Mouse (Mus musculus) lung, embryonic 16.5 days (tissue): ENCODE results near the gene Scgn. TPM values are rescaled to one million over a fixed set of nuclear protein-coding genes. Genes with fewer than 3 reads are reported as not detected.
A peak's percentile ranks its signal among the peaks of the same experiment; 100 is the strongest.

Experiments used
- ATAC-seq: fragments of 200-750 bp; cut with Nextera tagmentation; 2 replicates; pipeline ENCODE4 v1.8.0; 2017; ENCODE audit warnings: low read depth, mild to moderate bottlenecking, moderate library complexity
- H3K27ac ChIP-seq: fragments of 300-500 bp; sonication (generic); 2 replicates; pipeline ENCODE4 v1.5.1; 2014; ENCODE audit warnings: mild to moderate bottlenecking, control low read depth, low read length
- H3K27me3 ChIP-seq: fragments of 300-500 bp; sonication (generic); 2 replicates; pipeline ENCODE4 v1.6.1; 2014; ENCODE audit warnings: low read depth, low read length, mixed read lengths; ENCODE audit not compliant: control insufficient read depth, insufficient read depth
- H3K36me3 ChIP-seq: fragments of 300-500 bp; sonication (generic); 2 replicates; pipeline ENCODE4 v1.6.1; 2014; ENCODE audit warnings: low read length; ENCODE audit not compliant: control insufficient read depth, insufficient read depth
- H3K4me1 ChIP-seq: fragments of 300-500 bp; sonication (generic); replicated peaks from 2 replicates; pipeline ENCODE4 v1.6.1; 2014; ENCODE audit warnings: low read length, mixed read lengths; ENCODE audit not compliant: control insufficient read depth, insufficient read depth
- H3K4me2 ChIP-seq: fragments of 300-500 bp; sonication (generic); 2 replicates; pipeline ENCODE4 v1.6.1; 2014; ENCODE audit warnings: low read depth, low read length, control low read depth
- H3K4me3 ChIP-seq: fragments of 300-500 bp; sonication (generic); 2 replicates; pipeline ENCODE4 v1.5.1; 2014; ENCODE audit warnings: mild to moderate bottlenecking, low read length, control low read depth
- H3K9ac ChIP-seq: fragments of 300-500 bp; sonication (generic); 2 replicates; pipeline ENCODE4 v1.6.1; 2014; ENCODE audit warnings: low read length, control low read depth
- H3K9me3 ChIP-seq: fragments of 300-500 bp; sonication (generic); 2 replicates; pipeline ENCODE4 v1.6.1; 2016; ENCODE audit warnings: low read length; ENCODE audit not compliant: control insufficient read depth
- WGBS: fragments of 180-500 bp; shearing (Covaris S2); extraction: QIAGEN DNeasy Blood & Tissue Kit; methylation state at CpG from one replicate; pipeline ENCODE4 v1.1.7; 2014; 5-methylcytosine and 5-hydroxymethylcytosine counted together
- polyA plus RNA-seq: library from polyadenylated mRNA; unstranded; fragments of >200 nt; fragmentation: Nextera tagmentation; extraction: Ambion mirVana; gene quantifications from 2 replicates; pipeline ENCODE4 v1.2.1, GENCODE M21; 2015

Gene Scgn
- polyA plus RNA-seq, result not detected in 2 replicates

- no peak within 1 kb of the TSS for H3K4me3 ChIP-seq
- under 1% methylated on average over 20 of the region's 20 CpGs for WGBS
- no peak within 1 kb of the TSS for H3K27ac ChIP-seq
- H3K36me3 ChIP-seq, result no peaks in the 10 kb centered on the region
- H3K27me3 ChIP-seq, result peaks cover 8% of the 10 kb centered on the region; the same call in 1 of the 2 replicates
- H3K4me1 ChIP-seq, result no peaks in the 10 kb centered on the region
- H3K9ac ChIP-seq, result no peak within 1 kb of the TSS
- H3K9me3 ChIP-seq, result no peaks in the 10 kb centered on the region
- H3K4me2 ChIP-seq, result no peak within 1 kb of the TSS
- no peak for ATAC-seq
Measured at GRCm38 (mm10) chr13:23990928-23991327, at the start of gene Scgn. Gene Scgn, minus strand, starts transcription at chr13:23991214.

- no peaks in the 10 kb centered on the region for H3K9me3 ChIP-seq
- no peak overlapping the region for H3K4me2 ChIP-seq
- no peaks in the 10 kb centered on the region for H3K27me3 ChIP-seq
- peaks cover 5% of the 10 kb centered on the region; the same call in 1 of the 2 replicates for H3K4me1 ChIP-seq
- no peak overlapping the region for H3K27ac ChIP-seq
- ATAC-seq, result no peak
- H3K36me3 ChIP-seq, result peaks cover 10% of the 10 kb centered on the region
- H3K9ac ChIP-seq, result no peak overlapping the region
- no peak overlapping the region for H3K4me3 ChIP-seq
- 68% methylated on average over 7 of the region's 7 CpGs for WGBS
Measured at GRCm38 (mm10) chr13:24040221-24040620, 49.2 kb upstream of the Scgn start.

- Histone ChIP-seq H3K4me3 (no peak overlapping the region), H3K4me2 (no peak overlapping the region), H3K9ac (no peak overlapping the region), H3K27ac (0 out of 2 replicates have a peak overlapping the region, but pooled peaks have one; percentile 27), H3K9me3 (no peaks in the 10 kb centered on the region), H3K27me3 (no peaks in the 10 kb centered on the region), H3K4me1 (peaks cover 5% of the 10 kb centered on the region; the same call in 1 of the 2 replicates), H3K36me3 (peaks cover 6% of the 10 kb centered on the region)
- WGBS, result 48% methylated on average over 3 of the region's 3 CpGs
- peak; percentile 72 for ATAC-seq
Measured at GRCm38 (mm10) chr13:24037502-24037901, 46.5 kb upstream of the Scgn start.

- no peak overlapping the region for H3K9ac ChIP-seq
- no peak overlapping the region for H3K4me2 ChIP-seq
- peak overlapping the region; percentile 6; the same call in 1 of the 2 replicates for H3K4me3 ChIP-seq
- H3K36me3 ChIP-seq, result peaks cover 6% of the 10 kb centered on the region
- H3K4me1 ChIP-seq, result peaks cover 5% of the 10 kb centered on the region; the same call in 1 of the 2 replicates
- no peak for ATAC-seq
- H3K27ac ChIP-seq, result no peak overlapping the region
- H3K9me3 ChIP-seq, result no peaks in the 10 kb centered on the region
- 76% methylated on average over 18 of the region's 18 CpGs for WGBS
- no peaks in the 10 kb centered on the region for H3K27me3 ChIP-seq
Measured at GRCm38 (mm10) chr13:24036150-24036549, 45.1 kb upstream of the Scgn start.

GRCm38 (mm10) chr13:24027191-24028170, 36.5 kb upstream of the Scgn start:
- Histone ChIP-seq H3K36me3 (no peaks in the 10 kb centered on the region), H3K9ac (no peak overlapping the region), H3K4me3 (no peak overlapping the region), H3K27ac (no peak overlapping the region), H3K9me3 (no peaks in the 10 kb centered on the region), H3K27me3 (no peaks in the 10 kb centered on the region), H3K4me1 (no peaks in the 10 kb centered on the region), H3K4me2 (no peak overlapping the region)
- no peak for ATAC-seq
- WGBS, result 61% methylated on average over 5 of the region's 5 CpGs

GRCm38 (mm10) chr13:24018515-24018914, 27.5 kb upstream of the Scgn start:
- no peak overlapping the region for H3K9ac ChIP-seq
- no peak overlapping the region for H3K4me3 ChIP-seq
- no peaks in the 10 kb centered on the region for H3K4me1 ChIP-seq
- no peak overlapping the region for H3K27ac ChIP-seq
- no peaks in the 10 kb centered on the region for H3K27me3 ChIP-seq
- ATAC-seq, result no peak
- H3K9me3 ChIP-seq, result no peaks in the 10 kb centered on the region
- H3K36me3 ChIP-seq, result no peaks in the 10 kb centered on the region
- no peak overlapping the region for H3K4me2 ChIP-seq
- WGBS, result 83% methylated on average over 4 of the region's 4 CpGs

- Histone ChIP-seq H3K4me1 (no peaks in the 10 kb centered on the region), H3K36me3 (0 out of 2 replicates have a peak, but pooled peaks cover 2% of the 10 kb centered on the region), H3K27ac (no peak overlapping the region), H3K27me3 (no peaks in the 10 kb centered on the region), H3K9ac (no peak overlapping the region), H3K4me3 (no peak overlapping the region), H3K4me2 (no peak overlapping the region), H3K9me3 (no peaks in the 10 kb centered on the region)
- WGBS, result 75% methylated on average over 2 of the region's 2 CpGs
- ATAC-seq, result no peak
Measured at GRCm38 (mm10) chr13:24005528-24005927, 14.5 kb upstream of the Scgn start.

GRCm38 (mm10) chr13:24001797-24002196, 10.8 kb upstream of the Scgn start:
- 44% methylated on average over 2 of the region's 2 CpGs for WGBS
- Histone ChIP-seq H3K9me3 (no peaks in the 10 kb centered on the region), H3K27ac (no peak overlapping the region), H3K4me1 (no peaks in the 10 kb centered on the region), H3K4me2 (no peak overlapping the region), H3K27me3 (no peaks in the 10 kb centered on the region), H3K4me3 (no peak overlapping the region), H3K36me3 (no peaks in the 10 kb centered on the region), H3K9ac (no peak overlapping the region)
- ATAC-seq, result no peak

- Histone ChIP-seq H3K9me3 (no peaks in the 10 kb centered on the region), H3K36me3 (no peaks in the 10 kb centered on the region), H3K9ac (no peak overlapping the region), H3K27ac (no peak overlapping the region), H3K4me1 (no peaks in the 10 kb centered on the region), H3K4me3 (no peak overlapping the region), H3K27me3 (no peaks in the 10 kb centered on the region), H3K4me2 (no peak overlapping the region)
- WGBS, result 74% methylated on average over 2 of the region's 2 CpGs
- no peak for ATAC-seq
Measured at GRCm38 (mm10) chr13:24001081-24001480, 10.1 kb upstream of the Scgn start.
